Mouse (Mus musculus) heart, embryonic 14.5 days (tissue): ENCODE measurements at regions not wholly inside any gene's neighbourhood (a gene's known extent, or its start where the extent isn't known, plus 50 kb on each side); places are given as distances from the start of the nearest gene placed in this dataset.
A peak's percentile ranks its signal among the peaks of the same experiment; 100 is the strongest.

Source experiments
- ATAC-seq: fragments of 200-750 bp; cut with Nextera tagmentation; 2 replicates; pipeline ENCODE4 v1.8.0; 2017; ENCODE audit warnings: low read depth, moderate TSS enrichment; ENCODE audit not compliant: insufficient number of reproducible peaks, insufficient read depth, low FRiP score
- H3K27ac ChIP-seq, 2 experiments: fragments of 200-500 bp in 1 of 2; fragments of 300-500 bp in 1 of 2; sonication (generic) in 1 of 2; replicated peaks in 1 of 2; 2 replicates each; pipeline ENCODE4 v1.5.1; 2012 to 2014; ENCODE audit warnings: low read depth in 2 of 2, low read length in 2 of 2, control low read depth in 1 of 2, mild to moderate bottlenecking in 1 of 2, mixed read lengths in 1 of 2; ENCODE audit not compliant: control insufficient read depth in 1 of 2, insufficient read depth in 1 of 2
- H3K27me3 ChIP-seq: fragments of 300-500 bp; sonication (generic); 2 replicates; pipeline ENCODE4 v1.6.1; 2014; ENCODE audit warnings: mild to moderate bottlenecking, low read length, control low read depth; ENCODE audit not compliant: control insufficient read depth, insufficient read depth
- H3K36me3 ChIP-seq: fragments of 300-500 bp; sonication (generic); 2 replicates; pipeline ENCODE4 v1.6.1; 2014; ENCODE audit warnings: mild to moderate bottlenecking, control low read depth, low read length, mixed read lengths; ENCODE audit not compliant: control insufficient read depth, insufficient read depth
- H3K4me1 ChIP-seq, 2 experiments: fragments of 200-500 bp in 1 of 2; fragments of 300-500 bp in 1 of 2; sonication (generic) in 1 of 2; 2 replicates each; pipeline ENCODE4 v1.6.1; 2012 to 2014; ENCODE audit warnings: low read length in 2 of 2, control low read depth in 1 of 2, mixed read lengths in 1 of 2; ENCODE audit not compliant: control insufficient read depth in 2 of 2, insufficient read depth in 2 of 2
- H3K4me2 ChIP-seq: fragments of 300-500 bp; sonication (generic); 2 replicates; pipeline ENCODE4 v1.6.1; 2014; ENCODE audit warnings: mild to moderate bottlenecking, low read length
- H3K4me3 ChIP-seq, 2 experiments: fragments of 200-500 bp in 1 of 2; fragments of 300-500 bp in 1 of 2; sonication (generic) in 1 of 2; 2 replicates each; pipeline ENCODE4 v1.5.1; 2012 to 2014; ENCODE audit warnings: low read length in 2 of 2, mild to moderate bottlenecking in 2 of 2, control low read depth in 1 of 2, low read depth in 1 of 2, moderate library complexity in 1 of 2; ENCODE audit not compliant: control insufficient read depth in 1 of 2, insufficient read depth in 1 of 2
- H3K9ac ChIP-seq: fragments of 300-500 bp; sonication (generic); 2 replicates; pipeline ENCODE4 v1.6.1; 2014; ENCODE audit warnings: mild to moderate bottlenecking, low read length
- H3K9me3 ChIP-seq: fragments of 300-500 bp; sonication (generic); 2 replicates; pipeline ENCODE4 v1.6.1; 2016; ENCODE audit warnings: low read length, control low read depth; ENCODE audit not compliant: control insufficient read depth
- WGBS: fragments of 180-500 bp; shearing (Covaris S2); extraction: QIAGEN DNeasy Blood & Tissue Kit; methylation state at CpG from one replicate; pipeline ENCODE4 v1.1.7; 2014; 5-methylcytosine and 5-hydroxymethylcytosine counted together

DNA sequence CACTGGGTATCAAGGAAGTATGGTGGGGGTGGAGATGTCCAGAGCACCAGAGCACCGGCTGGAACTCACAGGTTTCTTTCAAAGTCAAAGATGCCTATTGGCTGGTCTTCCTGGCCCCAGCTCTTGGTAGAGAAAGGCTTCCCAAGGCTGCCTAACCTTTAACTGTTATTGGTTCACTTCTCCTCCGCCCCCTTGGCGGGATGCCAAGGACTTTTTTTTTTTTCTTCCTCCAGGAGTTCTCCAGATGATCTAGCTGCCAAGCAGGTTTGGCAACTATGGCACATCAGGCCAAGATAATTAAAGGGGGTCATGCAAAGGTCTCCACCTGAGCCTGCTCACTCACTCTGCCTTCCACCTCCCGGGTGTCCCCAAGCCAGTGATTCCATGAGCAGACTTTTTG lies 67.5 kb downstream of the Sc5d start:
- no peaks in the 10 kb centered on the region for H3K9me3 ChIP-seq
- H3K4me2 ChIP-seq: no peak overlapping the region
- peaks cover 2 to 4% of the 10 kb centered on the region in 2 experiments; a peak in 2 of 4 replicates for H3K4me1 ChIP-seq
- no peak overlapping the region for H3K4me3 ChIP-seq
- H3K36me3 ChIP-seq: no peaks in the 10 kb centered on the region
- no peak for ATAC-seq
- no peaks in the 10 kb centered on the region for H3K27me3 ChIP-seq
- no peak overlapping the region for H3K9ac ChIP-seq
- 66% methylated on average over 4 of the region's 4 CpGs for WGBS
- H3K27ac ChIP-seq: no peak overlapping the region

- no peak for ATAC-seq
- H3K27ac ChIP-seq: no peak overlapping the region
- H3K36me3 ChIP-seq: no peaks in the 10 kb centered on the region
These were observed 67.9 kb downstream of the Sc5d start for GRCm38 (mm10) chr9:42196110-42196509.

GRCm38 (mm10) chr9:42195651-42196050 lies 68.4 kb downstream of the Sc5d start:
- ATAC-seq: no peak
- H3K36me3 ChIP-seq: no peaks in the 10 kb centered on the region

More at GRCm38 (mm10) chr9:42196110-42196509, 67.9 kb downstream of the Sc5d start:
- H3K9me3 ChIP-seq: no peaks in the 10 kb centered on the region
- no peak overlapping the region for H3K4me3 ChIP-seq
- H3K4me2 ChIP-seq: no peak overlapping the region
- H3K9ac ChIP-seq: no peak overlapping the region
- H3K4me1 ChIP-seq: peaks cover 2 to 4% of the 10 kb centered on the region in 2 experiments; a peak in 2 of 4 replicates
- H3K27me3 ChIP-seq: no peaks in the 10 kb centered on the region
- WGBS: 75% methylated on average over 6 of the region's 6 CpGs

GRCm38 (mm10) chr9:42194939-42195338 lies 69.1 kb downstream of the Sc5d start:
- no peak for ATAC-seq
- Histone ChIP-seq H3K4me1 (peaks cover 2 to 4% of the 10 kb centered on the region in 2 experiments; a peak in 2 of 4 replicates), H3K9ac (no peak overlapping the region), H3K36me3 (no peaks in the 10 kb centered on the region), H3K27ac (no peak overlapping the region), H3K4me3 (no peak overlapping the region), H3K4me2 (no peak overlapping the region), H3K27me3 (no peaks in the 10 kb centered on the region), H3K9me3 (no peaks in the 10 kb centered on the region)
- WGBS: 84% methylated on average over 6 of the region's 6 CpGs

More at GRCm38 (mm10) chr9:42195651-42196050, 68.4 kb downstream of the Sc5d start:
- Histone ChIP-seq H3K4me1 (peaks cover 2 to 4% of the 10 kb centered on the region in 2 experiments; a peak in 2 of 4 replicates), H3K4me2 (no peak overlapping the region), H3K4me3 (no peak overlapping the region), H3K9ac (no peak overlapping the region), H3K9me3 (no peaks in the 10 kb centered on the region), H3K27ac (no peak overlapping the region), H3K27me3 (no peaks in the 10 kb centered on the region)
- WGBS: 72% methylated on average over 8 of the region's 8 CpGs

DNA sequence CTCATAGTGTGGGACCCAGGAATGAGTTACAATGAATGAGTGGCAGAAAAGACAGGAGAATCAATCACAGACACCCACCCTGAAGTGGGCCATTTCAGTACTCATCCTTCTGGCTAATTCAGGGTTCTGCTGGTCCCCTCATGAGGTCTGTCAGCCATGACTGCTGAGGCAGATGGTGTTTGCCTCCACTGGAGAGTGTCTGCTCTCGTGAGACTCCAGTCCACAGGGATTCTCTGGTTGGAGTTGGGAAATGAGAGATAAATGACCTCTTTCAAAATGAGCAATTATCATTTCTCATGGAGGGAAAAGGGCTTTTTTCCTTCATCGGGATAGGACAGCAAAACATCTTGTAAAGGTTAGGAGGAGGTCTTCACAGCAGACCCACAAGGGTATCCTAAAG lies 69.9 kb downstream of the Sc5d start:
- Histone ChIP-seq H3K4me3 (no peak overlapping the region), H3K27me3 (no peaks in the 10 kb centered on the region), H3K4me2 (no peak overlapping the region), H3K27ac (no peak overlapping the region), H3K36me3 (no peaks in the 10 kb centered on the region), H3K9ac (no peak overlapping the region), H3K4me1 (peaks cover 2 to 4% of the 10 kb centered on the region in 2 experiments; a peak in 2 of 4 replicates), H3K9me3 (no peaks in the 10 kb centered on the region)
- 80% methylated on average over 2 of the region's 2 CpGs for WGBS
- ATAC-seq: no peak

DNA sequence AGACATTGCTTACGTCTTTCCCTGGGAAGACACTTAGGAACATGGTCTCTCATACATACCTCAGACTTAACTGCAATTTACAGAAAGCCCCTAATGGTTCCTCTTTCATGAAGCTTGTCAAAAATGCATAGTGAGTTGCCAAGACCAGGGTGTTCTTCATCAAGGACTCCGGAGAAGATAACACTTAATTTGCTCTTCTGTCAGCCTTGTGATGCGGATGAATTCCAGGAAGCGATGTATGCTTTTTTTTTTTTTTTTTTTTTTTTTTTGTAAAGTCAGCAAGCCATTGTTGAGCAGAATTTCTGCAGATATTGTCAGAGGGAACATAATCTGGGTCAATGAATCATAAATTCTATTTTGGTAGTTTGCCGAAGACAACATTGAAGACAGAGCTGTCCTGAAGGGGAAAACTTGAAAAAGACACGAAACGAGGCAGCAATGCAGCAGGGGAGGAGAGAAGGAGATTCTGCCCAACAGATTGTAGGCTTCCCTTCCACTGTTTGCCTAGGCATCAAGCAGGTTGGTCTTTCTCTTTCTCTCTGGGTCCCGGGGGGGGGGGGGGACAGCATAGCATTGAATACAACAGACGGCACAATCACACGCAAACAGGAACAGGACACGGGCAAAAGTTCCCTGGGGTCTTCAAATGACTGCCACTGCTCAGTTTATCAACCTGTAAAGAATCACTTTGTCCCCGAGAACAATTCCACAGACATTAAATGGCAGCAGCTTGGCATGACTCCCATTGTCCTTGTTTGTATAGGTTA lies 69.1 kb upstream of the Sorl1 start:
- Histone ChIP-seq H3K4me3 (no peak overlapping the region), H3K4me2 (no peak overlapping the region), H3K4me1 (peaks cover 2 to 6% of the 10 kb centered on the region in 2 experiments; a peak in 3 of 4 replicates), H3K9ac (no peak overlapping the region), H3K36me3 (no peaks in the 10 kb centered on the region), H3K27me3 (no peaks in the 10 kb centered on the region), H3K27ac (no peak overlapping the region), H3K9me3 (no peaks in the 10 kb centered on the region)
- ATAC-seq: no peak
- 69% methylated on average over 12 of the region's 12 CpGs for WGBS

DNA sequence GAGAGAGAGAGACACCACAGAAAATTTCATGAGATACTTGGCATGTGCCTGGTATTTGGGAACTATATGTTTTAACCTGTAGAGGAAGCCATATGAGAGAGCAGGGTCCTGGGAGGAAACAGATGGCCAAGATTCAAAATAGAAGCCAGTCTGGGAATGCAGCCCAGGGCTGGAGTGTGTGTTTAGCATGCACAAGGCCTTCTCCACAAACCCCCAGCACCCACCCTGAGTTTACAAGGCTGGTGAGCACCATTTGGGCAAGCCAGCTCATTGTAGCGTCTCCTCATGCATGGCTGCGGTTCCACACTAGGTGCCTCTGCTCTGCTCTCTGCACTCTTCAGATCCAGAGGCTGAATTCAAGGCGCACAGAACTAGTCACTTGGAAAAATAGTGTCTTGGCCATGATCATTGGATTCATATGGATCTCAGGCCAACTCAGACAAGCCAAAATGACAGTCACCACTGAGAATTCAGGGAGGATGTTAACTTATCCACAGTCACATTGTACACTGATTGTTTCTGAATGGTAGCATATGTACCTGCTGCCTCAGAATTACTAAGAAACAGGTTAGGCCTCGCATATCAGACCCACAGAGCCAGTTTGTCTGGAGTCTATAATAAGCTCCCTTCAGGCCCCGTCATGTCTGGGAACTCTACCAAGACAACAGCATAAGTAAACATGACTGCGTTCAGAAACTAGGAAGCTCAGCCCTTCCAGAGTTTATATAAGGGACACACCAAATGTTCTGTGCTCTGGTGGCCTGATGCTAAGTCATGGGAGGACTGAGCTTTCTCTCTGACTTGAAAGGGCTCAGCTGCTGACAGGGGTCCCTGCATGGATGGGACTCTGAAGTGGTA lies 63.5 kb upstream of the Sorl1 start:
- Histone ChIP-seq H3K4me3 (no peak overlapping the region), H3K4me1 (peaks cover 3 to 23% of the 10 kb centered on the region in 2 experiments), H3K4me2 (no peak overlapping the region), H3K9ac (no peak overlapping the region), H3K9me3 (0 out of 2 replicates have a peak, but pooled peaks cover under 1% of the 10 kb centered on the region), H3K27me3 (no peaks in the 10 kb centered on the region), H3K36me3 (no peaks in the 10 kb centered on the region), H3K27ac (peak overlapping the region; percentile 24 to 35; a peak in 3 of 4 replicates)
- ATAC-seq: 0 out of 2 replicates have a peak, but pooled peaks have one; percentile 35
- WGBS: 55% methylated on average over 6 of the region's 6 CpGs
